Mouse (Mus musculus) brain, embryonic 14.5 days (tissue): ENCODE results near the gene Slc16a7.

Experiments used
- CTCF ChIP-seq: fragments of 200-500 bp; IDR thresholded peaks from 2 replicates; pipeline ENCODE4 v1.5.1; 2012; ENCODE audit warnings: inconsistent platforms, mild to moderate bottlenecking, moderate library complexity, borderline replicate concordance; ENCODE audit not compliant: insufficient read depth, insufficient read length; ENCODE audit errors: extremely low read depth
- POLR2A ChIP-seq: fragments of 200-500 bp; IDR thresholded peaks from 2 replicates; pipeline ENCODE4 v1.6.1; 2012; ENCODE audit warnings: mild to moderate bottlenecking, inconsistent platforms, borderline replicate concordance; ENCODE audit not compliant: poor library complexity, insufficient read depth, insufficient read length, severe bottlenecking; ENCODE audit errors: extremely low read depth

- TF ChIP-seq POLR2A (no peak), CTCF (no peak)
Observed at GRCm38 (mm10) chr10:125171154-125171553, 218.1 kb downstream of the Slc16a7 start.
